Mouse (Mus musculus) hindbrain, embryonic 12.5 days (tissue): ENCODE results near the gene Plin4. TPM values are rescaled to one million over a fixed set of nuclear protein-coding genes. Genes with fewer than 3 reads are reported as not detected.

ENCODE experiments used
- ATAC-seq: fragments of 200-750 bp; cut with Nextera tagmentation; 2 replicates; pipeline ENCODE4 v1.8.0; 2017; ENCODE audit warnings: moderate TSS enrichment; ENCODE audit not compliant: low FRiP score
- H3K27ac ChIP-seq: fragments of 300-500 bp; sonication (generic); 2 replicates; pipeline ENCODE4 v1.5.1; 2016; ENCODE audit warnings: mild to moderate bottlenecking
- H3K27me3 ChIP-seq: fragments of 300-500 bp; sonication (generic); 2 replicates; pipeline ENCODE4 v1.6.1; 2016; ENCODE audit warnings: mild to moderate bottlenecking
- H3K36me3 ChIP-seq: fragments of 300-500 bp; sonication (generic); 2 replicates; pipeline ENCODE4 v1.6.1; 2016; ENCODE audit warnings: mild to moderate bottlenecking
- H3K4me1 ChIP-seq: fragments of 300-500 bp; sonication (generic); 2 replicates; pipeline ENCODE4 v1.6.1; 2016
- H3K4me2 ChIP-seq: fragments of 300-500 bp; sonication (generic); replicated peaks from 2 replicates; pipeline ENCODE4 v1.6.1; 2016; ENCODE audit warnings: mild to moderate bottlenecking
- H3K4me3 ChIP-seq: fragments of 300-500 bp; sonication (generic); 2 replicates; pipeline ENCODE4 v1.5.1; 2016; ENCODE audit warnings: mild to moderate bottlenecking
- H3K9ac ChIP-seq: fragments of 300-500 bp; sonication (generic); 2 replicates; pipeline ENCODE4 v1.6.1; 2016; ENCODE audit warnings: mild to moderate bottlenecking, moderate library complexity
- H3K9me3 ChIP-seq: fragments of 300-500 bp; sonication (generic); replicated peaks from 2 replicates; pipeline ENCODE4 v1.6.1; 2016; ENCODE audit warnings: mild to moderate bottlenecking
- WGBS: fragments of 180-500 bp; shearing (Covaris S2); methylation state at CpG from one replicate; pipeline ENCODE4 v1.1.7; 2016; 5-methylcytosine and 5-hydroxymethylcytosine counted together
- polyA plus RNA-seq: library from polyadenylated mRNA; unstranded; fragments of >200 nt; fragmentation: Nextera tagmentation; extraction: Ambion mirVana; gene quantifications from 2 replicates; pipeline ENCODE4 v1.2.1, GENCODE M21; 2016

Gene Plin4
- polyA plus RNA-seq, 1 experiment from 2014 or later = 0.06 TPM

DNA sequence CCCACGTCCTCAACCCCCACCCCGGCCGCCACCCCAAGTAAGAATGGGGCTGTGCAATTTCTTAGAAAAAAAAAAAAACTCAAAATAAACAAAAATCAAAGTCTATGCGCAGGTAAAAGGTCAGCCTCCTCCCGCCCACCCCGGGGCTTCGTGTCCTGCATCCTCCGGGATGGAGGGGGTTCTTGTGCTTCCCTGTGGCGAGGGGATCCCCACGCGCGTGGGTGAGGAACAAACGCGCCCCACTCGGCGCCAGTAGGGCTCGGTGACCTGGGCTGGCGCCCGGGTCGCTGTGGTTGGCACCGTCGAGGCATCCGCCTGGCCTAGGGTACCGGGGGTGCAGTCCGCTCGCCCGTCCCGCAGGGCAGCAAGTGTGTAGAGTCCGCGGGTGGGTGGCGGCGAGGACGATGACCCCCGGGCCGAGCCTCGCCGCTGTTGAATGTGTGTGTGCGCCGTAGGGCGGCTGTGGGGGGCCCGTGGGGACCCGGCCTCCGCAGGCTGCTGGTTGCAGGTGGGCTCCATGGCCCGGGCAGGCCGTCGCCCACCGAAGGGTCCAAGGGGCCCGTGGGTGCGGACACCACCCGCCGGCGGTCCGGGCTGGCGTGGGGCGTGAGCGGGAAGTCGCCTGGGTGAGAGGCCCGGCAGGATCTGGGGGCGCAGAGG is 14.2 kb upstream of the Plin4 start:
- Histone ChIP-seq H3K4me3 (peak overlapping the region; percentile 28), H3K4me1 (peaks cover 18% of the 10 kb centered on the region), H3K4me2 (peak overlapping the region; percentile 53), H3K27me3 (peaks cover 86% of the 10 kb centered on the region), H3K9ac (peak overlapping the region; percentile 51), H3K36me3 (peaks cover 38% of the 10 kb centered on the region), H3K9me3 (peaks cover 20% of the 10 kb centered on the region), H3K27ac (no peak overlapping the region)
- no peak for ATAC-seq
- 38% methylated on average over 59 of the region's 59 CpGs for WGBS

DNA sequence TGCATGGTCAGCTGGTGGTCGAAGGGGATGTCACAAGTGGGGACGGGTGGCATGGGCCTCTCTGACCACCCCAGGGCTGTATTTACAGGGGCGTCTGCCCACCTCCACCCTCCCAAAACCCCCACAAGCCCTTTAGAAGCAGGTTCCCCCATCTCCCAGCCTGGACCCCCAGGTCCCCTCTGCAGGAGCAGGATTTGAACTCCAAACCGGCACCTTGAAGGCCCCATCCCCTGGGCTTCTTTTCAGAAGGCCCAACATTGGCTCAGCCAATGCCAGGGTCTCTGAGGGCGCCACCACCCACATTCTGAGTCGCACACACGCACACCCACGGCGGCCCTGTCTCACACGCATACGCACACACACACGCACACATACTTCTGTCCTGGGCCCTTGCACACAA is 13.6 kb upstream of the Plin4 start:
- ATAC-seq = no peak
- Histone ChIP-seq H3K4me2 (no peak overlapping the region), H3K36me3 (peaks cover 34% of the 10 kb centered on the region), H3K27me3 (peaks cover 92% of the 10 kb centered on the region), H3K4me3 (no peak overlapping the region), H3K4me1 (peaks cover 18% of the 10 kb centered on the region), H3K27ac (no peak overlapping the region), H3K9ac (no peak overlapping the region), H3K9me3 (peaks cover 20% of the 10 kb centered on the region)
- 90% methylated on average over 12 of the region's 12 CpGs for WGBS

GRCm38 (mm10) chr17:56121826-56122225 is 12.2 kb upstream of the Plin4 start, which contains the start of gene Lrg1:
Lrg1 (minus strand) TSS chr17:56122001.
- 57% methylated on average over 2 of the region's 2 CpGs for WGBS
- Histone ChIP-seq H3K27me3 (peaks cover 93% of the 10 kb centered on the region), H3K9me3 (peaks cover 20% of the 10 kb centered on the region), H3K36me3 (peaks cover 23% of the 10 kb centered on the region), H3K4me1 (peaks cover 26% of the 10 kb centered on the region), H3K4me3 (no peak within 1 kb of the TSS), H3K27ac (no peak within 1 kb of the TSS), H3K9ac (no peak within 1 kb of the TSS), H3K4me2 (no peak within 1 kb of the TSS)
- no peak for ATAC-seq

GRCm38 (mm10) chr17:56119981-56120880 is 10.6 kb upstream of the Plin4 start:
- Histone ChIP-seq H3K27me3 (peaks cover 89% of the 10 kb centered on the region), H3K4me2 (peak overlapping the region; percentile 18; the same call in 1 of the 2 replicates), H3K9ac (no peak overlapping the region), H3K4me3 (peak overlapping the region; percentile 18), H3K27ac (no peak overlapping the region), H3K36me3 (peaks cover 13% of the 10 kb centered on the region), H3K9me3 (peaks cover 20% of the 10 kb centered on the region), H3K4me1 (peaks cover 26% of the 10 kb centered on the region)
- ATAC-seq = no peak
- 9% methylated on average over 66 of the region's 66 CpGs for WGBS

DNA sequence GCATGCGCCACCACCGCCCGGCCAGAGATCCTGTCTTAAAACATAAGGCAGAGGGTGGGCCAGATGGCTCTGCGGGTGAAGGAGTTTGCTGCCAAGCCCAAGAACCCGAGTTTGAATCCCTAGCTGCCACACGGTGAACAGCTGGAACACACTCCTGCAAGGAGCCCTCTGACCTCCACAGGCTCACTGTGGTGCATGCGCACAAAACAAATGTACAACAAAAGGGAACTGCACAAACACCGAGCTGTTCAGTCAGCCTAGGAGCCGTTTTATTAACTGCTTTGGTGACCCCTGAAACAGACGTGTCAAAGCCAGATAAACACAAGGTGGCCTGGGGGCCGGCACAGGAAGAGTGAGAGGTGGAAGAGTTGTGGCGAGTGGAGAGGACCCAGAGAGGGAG is 9.8 kb upstream of the Plin4 start:
- Histone ChIP-seq H3K36me3 (peaks cover 13% of the 10 kb centered on the region), H3K9me3 (peaks cover 20% of the 10 kb centered on the region), H3K9ac (no peak overlapping the region), H3K4me1 (peaks cover 24% of the 10 kb centered on the region), H3K27ac (no peak overlapping the region), H3K4me2 (no peak overlapping the region), H3K27me3 (peaks cover 82% of the 10 kb centered on the region), H3K4me3 (no peak overlapping the region)
- no peak for ATAC-seq
- WGBS = 48% methylated on average over 12 of the region's 12 CpGs

GRCm38 (mm10) chr17:56117251-56117710 is 7.7 kb upstream of the Plin4 start, which contains the start of gene Plin5:
Plin5 (minus strand) TSS chr17:56117596.
- ATAC-seq = 0 out of 2 replicates have a peak, but pooled peaks have one; percentile 26
- no peak within 1 kb of the TSS for H3K27ac ChIP-seq
- H3K9me3 ChIP-seq = peaks cover 4% of the 10 kb centered on the region
- no peaks in the 10 kb centered on the region for H3K36me3 ChIP-seq
- peak within 1 kb of the TSS; percentile 41; the same call in 1 of the 2 replicates for H3K9ac ChIP-seq
- peaks cover 24% of the 10 kb centered on the region for H3K4me1 ChIP-seq
- under 1% methylated on average over 27 of the region's 27 CpGs for WGBS
- peak within 1 kb of the TSS; percentile 25 for H3K4me3 ChIP-seq
- H3K27me3 ChIP-seq = peaks cover 61% of the 10 kb centered on the region
- peak within 1 kb of the TSS; percentile 55 for H3K4me2 ChIP-seq

GRCm38 (mm10) chr17:56116193-56116592 is 6.6 kb upstream of the Plin4 start:
- Histone ChIP-seq H3K4me2 (no peak overlapping the region), H3K27ac (no peak overlapping the region), H3K4me1 (peaks cover 24% of the 10 kb centered on the region), H3K9ac (no peak overlapping the region), H3K4me3 (no peak overlapping the region), H3K9me3 (no peaks in the 10 kb centered on the region), H3K27me3 (peaks cover 50% of the 10 kb centered on the region), H3K36me3 (no peaks in the 10 kb centered on the region)
- 81% methylated on average over 10 of the region's 10 CpGs for WGBS
- ATAC-seq = no peak

DNA sequence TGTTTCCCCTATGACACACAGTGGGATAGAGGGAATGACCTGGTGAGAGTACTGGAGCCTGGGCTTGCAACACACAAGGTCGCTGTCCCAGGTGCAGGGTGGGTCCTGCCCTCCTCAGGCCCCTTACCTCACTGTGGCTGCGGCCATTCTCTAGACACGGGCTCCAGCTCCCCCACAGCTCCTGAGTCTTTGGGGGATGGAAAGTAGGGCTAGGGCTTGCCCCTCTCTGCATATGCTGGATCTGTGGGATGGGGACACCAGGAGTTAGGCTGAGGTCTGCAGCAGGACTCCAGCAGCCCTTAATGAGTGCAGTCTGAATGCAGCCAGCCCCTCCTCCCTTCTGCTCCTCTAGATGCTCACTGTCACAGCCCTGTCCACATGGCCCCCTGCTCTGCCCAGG is 3.1 kb upstream of the Plin4 start:
- ATAC-seq = no peak
- no peak overlapping the region for H3K4me2 ChIP-seq
- H3K9ac ChIP-seq = no peak overlapping the region
- peaks cover 13% of the 10 kb centered on the region for H3K4me1 ChIP-seq
- WGBS = 69% methylated on average over 3 of the region's 3 CpGs
- no peaks in the 10 kb centered on the region for H3K9me3 ChIP-seq
- no peak overlapping the region for H3K27ac ChIP-seq
- H3K4me3 ChIP-seq = no peak overlapping the region
- no peaks in the 10 kb centered on the region for H3K36me3 ChIP-seq
- H3K27me3 ChIP-seq = peaks cover 17% of the 10 kb centered on the region

DNA sequence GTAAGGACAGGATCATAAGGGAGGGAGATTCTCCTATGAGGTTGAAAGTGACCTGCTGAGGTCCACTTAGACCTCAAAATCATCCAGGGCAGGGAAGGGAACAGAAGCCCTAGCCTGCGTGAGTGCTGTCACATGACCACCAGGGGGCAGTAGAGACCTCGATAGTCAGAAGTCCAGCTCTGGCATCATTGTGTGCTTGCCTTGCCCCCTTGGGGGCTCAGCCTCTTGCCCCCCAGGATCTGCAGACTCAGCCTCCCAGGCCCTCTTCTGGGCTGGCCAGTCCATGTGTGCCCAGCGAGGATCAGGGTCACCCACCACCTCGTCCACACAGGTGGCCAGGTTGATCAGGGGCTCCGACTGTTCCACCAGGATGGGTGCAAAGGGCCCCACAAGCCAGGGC is 2.3 kb upstream of the Plin4 start:
- Histone ChIP-seq H3K9me3 (no peaks in the 10 kb centered on the region), H3K4me3 (no peak overlapping the region), H3K27ac (no peak overlapping the region), H3K4me1 (peaks cover 6% of the 10 kb centered on the region; the same call in 1 of the 2 replicates), H3K4me2 (no peak overlapping the region), H3K27me3 (peaks cover 10% of the 10 kb centered on the region), H3K36me3 (no peaks in the 10 kb centered on the region), H3K9ac (no peak overlapping the region)
- 42% methylated on average over 5 of the region's 5 CpGs for WGBS
- no peak for ATAC-seq

DNA sequence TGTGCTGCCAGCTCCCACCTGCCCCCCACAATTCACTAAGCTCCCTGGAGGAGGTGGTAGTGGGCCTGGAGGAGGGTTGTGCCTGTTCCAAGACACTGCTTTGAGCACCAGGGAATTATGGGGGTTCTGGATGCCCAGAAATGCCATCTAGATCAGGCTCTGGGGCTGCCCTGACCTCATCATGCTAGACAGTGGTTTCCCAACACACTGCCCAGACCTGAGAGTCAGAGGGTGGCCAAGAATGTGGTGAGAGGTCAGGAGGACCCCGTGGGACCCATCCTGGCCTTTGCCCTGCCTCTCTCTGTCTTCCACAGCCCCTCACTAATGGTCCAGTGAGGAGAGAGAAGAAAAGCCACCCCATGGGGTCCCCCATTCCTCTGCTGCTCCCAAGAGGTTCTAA is 1.4 kb upstream of the Plin4 start:
- Histone ChIP-seq H3K9ac (no peak overlapping the region), H3K27me3 (0 out of 2 replicates have a peak, but pooled peaks cover 4% of the 10 kb centered on the region), H3K4me2 (no peak overlapping the region), H3K9me3 (no peaks in the 10 kb centered on the region), H3K4me3 (no peak overlapping the region), H3K4me1 (peaks cover 5% of the 10 kb centered on the region; the same call in 1 of the 2 replicates), H3K36me3 (no peaks in the 10 kb centered on the region), H3K27ac (no peak overlapping the region)
- 53% methylated on average over 1 of the region's 1 CpGs for WGBS
- no peak for ATAC-seq

- no peak for ATAC-seq
- H3K9me3 ChIP-seq = no peaks in the 10 kb centered on the region
Measured at GRCm38 (mm10) chr17:56110571-56110970, 968 bp upstream of the Plin4 start.

More at GRCm38 (mm10) chr17:56110571-56110970, 968 bp upstream of the Plin4 start:
- H3K4me2 ChIP-seq = no peak overlapping the region
- no peak overlapping the region for H3K27ac ChIP-seq
- H3K9ac ChIP-seq = no peak overlapping the region
- WGBS = 74% methylated on average over 4 of the region's 4 CpGs
- H3K4me1 ChIP-seq = peaks cover 5% of the 10 kb centered on the region; the same call in 1 of the 2 replicates
- 0 out of 2 replicates have a peak, but pooled peaks cover 2% of the 10 kb centered on the region for H3K27me3 ChIP-seq
- H3K36me3 ChIP-seq = no peaks in the 10 kb centered on the region
- no peak overlapping the region for H3K4me3 ChIP-seq
